ENCODE assay signal across 9 mouse cellular contexts in genomic region chr15:14628523-14628922, GRCm38 (mm10).
DNase-seq lines count a peak whose midpoint lies in the region; ATAC-seq and TF ChIP-seq lines count a peak whose summit lies in the region.
"Had no signal": no experiment of that assay in that cellular context is flagged by ENCODE, and none has a peak within 500 bp of the region (broad histone marks: within the 10 kb centered on the region; RNA-seq: fewer than 3 reads in every experiment).

No protein-coding gene starts in this region.

- no peaks in the 10 kb centered on the region for H3K9me3 ChIP-seq in kidney, postnatal 0 days (replicated peaks; ENCODE audit: low read length)
- H3K9me3 ChIP-seq in heart, embryonic 10.5 days = no peaks in the 10 kb centered on the region
- H3K9me3 ChIP-seq: embryonic facial prominence, embryonic 12.5 days had no signal

- peak; percentile 41 for DNase-seq in kidney, postnatal 0 days (ENCODE audit: low spot score)
- no peak for DNase-seq in kidney, postnatal 14 days
- peak; percentile 50 for DNase-seq in MEL-GATA-1-ER (ENCODE audit: extremely low read depth, low read depth)
- peak; percentile 77 to 86 for DNase-seq in cerebellum, postnatal 10 days
- peak; percentile 27 to 61 for DNase-seq in left cerebral cortex, postnatal 14 days (ENCODE audit: low spot score in 2 of 2)
- no peak for DNase-seq in heart, postnatal 4 days
- no peak for DNase-seq in urinary bladder, postnatal 36 days (ENCODE audit: low spot score in 2 of 2)
- DNase-seq in heart, embryonic 10.5 days (ENCODE audit: low spot score) = no peak

- WGBS in kidney, postnatal 0 days = 55% methylated on average over 1 of the region's 1 CpGs
- 43% methylated on average over 1 of the region's 1 CpGs for WGBS in heart, embryonic 10.5 days

- H3K27ac ChIP-seq in kidney, postnatal 0 days = no peak overlapping the region
- H3K27ac ChIP-seq in heart, embryonic 10.5 days = no peak overlapping the region
- H3K27ac ChIP-seq: embryonic facial prominence, embryonic 12.5 days had no signal

- H3K4me1 ChIP-seq in kidney, postnatal 0 days (replicated peaks; ENCODE audit: insufficient read depth, low read length) = no peaks in the 10 kb centered on the region
- H3K4me1 ChIP-seq in heart, embryonic 10.5 days = no peaks in the 10 kb centered on the region
- H3K4me1 ChIP-seq: embryonic facial prominence, embryonic 12.5 days had no signal

- no peak overlapping the region for H3K4me3 ChIP-seq in kidney, postnatal 0 days (replicated peaks; ENCODE audit: low read depth, low read length)
- no peak overlapping the region for H3K4me3 ChIP-seq in heart, embryonic 10.5 days
- H3K4me3 ChIP-seq: embryonic facial prominence, embryonic 12.5 days had no signal

- ATAC-seq in kidney, postnatal 0 days (replicated peaks; ENCODE audit: low FRiP score, low read depth) = no peak

- peak; percentile 70 for TF ChIP-seq CTCF in kidney, postnatal 0 days (IDR thresholded peaks at IDR 0.05; ENCODE audit: low read depth)

- intact Hi-C loops in left cerebral cortex, postnatal 14 days (cut with DNase I) = loop anchor here (5.0 kb wide), 1 partner anchor 599 kb away; no protein-coding TSS in a partner anchor

- no peaks in the 10 kb centered on the region for H3K27me3 ChIP-seq in kidney, postnatal 0 days (ENCODE audit: insufficient read depth, low read length)
- no peaks in the 10 kb centered on the region for H3K27me3 ChIP-seq in heart, embryonic 10.5 days (ENCODE audit: insufficient read depth, poor library complexity, severe bottlenecking)
- H3K27me3 ChIP-seq: embryonic facial prominence, embryonic 12.5 days had no signal

- no peak overlapping the region for H3K4me2 ChIP-seq in kidney, postnatal 0 days (ENCODE audit: low read length)
- H3K4me2 ChIP-seq: embryonic facial prominence, embryonic 12.5 days had no signal

- H3K36me3 ChIP-seq in kidney, postnatal 0 days (ENCODE audit: insufficient read depth, low read length) = no peaks in the 10 kb centered on the region
- no peaks in the 10 kb centered on the region for H3K36me3 ChIP-seq in heart, embryonic 10.5 days
- H3K36me3 ChIP-seq: embryonic facial prominence, embryonic 12.5 days had no signal

- H3K9ac ChIP-seq in kidney, postnatal 0 days (ENCODE audit: low read depth, low read length) = no peak overlapping the region
- H3K9ac ChIP-seq: embryonic facial prominence, embryonic 12.5 days had no signal

Comparison
In these comparisons a context has a peak if more than half of its experiments do, and no peak if none do; other contexts are left out.
1. DNase-seq: peak in kidney, postnatal 0 days (single experiment), MEL-GATA-1-ER (single experiment), cerebellum, postnatal 10 days (2 of 2) and left cerebral cortex, postnatal 14 days (2 of 2); none in kidney, postnatal 14 days (single experiment), heart, postnatal 4 days (single experiment), urinary bladder, postnatal 36 days (0 of 2) and heart, embryonic 10.5 days (single experiment).